Mouse (Mus musculus): ENCODE data around the gene Sesn1. TPM values are rescaled to one million over a fixed set of nuclear protein-coding genes. Genes with fewer than 3 reads are reported as not detected.
A peak's percentile ranks its signal among the peaks of the same experiment; 100 is the strongest.
"Not testable (repeated sequence)": the region's sequence is repeated elsewhere in the genome, so short reads cannot be mapped to it uniquely, and the experiment has no call there.

Sesn1 gene
- total RNA-seq, 4 experiments from 2014 or later: 12.7 to 32.8 (median 20.0) TPM

DNA sequence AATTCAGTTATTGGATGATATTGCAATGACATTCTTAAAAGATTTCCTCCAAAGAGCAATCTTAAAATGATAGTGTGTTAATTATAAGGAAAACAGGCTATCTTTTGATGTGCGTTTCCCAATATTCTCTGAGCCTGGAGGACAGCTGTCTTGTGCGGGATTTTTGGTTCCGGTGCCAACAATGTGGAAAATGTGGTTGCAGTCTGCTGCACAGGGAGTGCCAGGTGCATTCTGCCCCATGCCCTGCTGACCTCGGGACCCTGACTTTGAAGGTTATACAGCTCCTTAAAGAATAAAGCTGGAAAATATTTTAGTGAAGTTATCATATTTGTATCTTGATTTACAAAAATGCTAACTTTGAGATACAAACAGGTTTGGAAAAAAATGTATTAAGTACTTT, 98.2 kb downstream of the Sesn1 start:
- DNase-seq (ENCODE audit: low spot score in 2 of 2): no peak

DNA sequence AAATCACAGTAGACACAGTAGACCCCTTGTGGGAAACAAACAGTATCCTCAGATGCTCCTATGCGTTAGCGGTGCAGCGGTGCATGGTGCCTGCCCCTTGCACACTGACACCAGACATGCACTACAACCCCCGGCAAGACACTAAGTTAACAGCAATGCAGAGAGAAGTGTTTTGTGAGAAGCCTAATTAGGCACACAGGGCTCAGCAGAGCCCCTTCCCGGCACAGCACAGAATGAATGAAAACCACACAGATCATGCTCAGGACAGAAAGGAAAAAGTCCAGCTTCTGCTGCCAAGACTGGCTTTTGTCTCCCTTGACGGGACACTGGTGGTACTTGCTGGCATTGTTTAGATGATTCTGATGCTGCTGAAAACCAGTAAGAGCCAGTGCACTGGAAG, 99.2 kb downstream of the Sesn1 start:
- no peak for DNase-seq (ENCODE audit: low spot score in 2 of 2)

DNA sequence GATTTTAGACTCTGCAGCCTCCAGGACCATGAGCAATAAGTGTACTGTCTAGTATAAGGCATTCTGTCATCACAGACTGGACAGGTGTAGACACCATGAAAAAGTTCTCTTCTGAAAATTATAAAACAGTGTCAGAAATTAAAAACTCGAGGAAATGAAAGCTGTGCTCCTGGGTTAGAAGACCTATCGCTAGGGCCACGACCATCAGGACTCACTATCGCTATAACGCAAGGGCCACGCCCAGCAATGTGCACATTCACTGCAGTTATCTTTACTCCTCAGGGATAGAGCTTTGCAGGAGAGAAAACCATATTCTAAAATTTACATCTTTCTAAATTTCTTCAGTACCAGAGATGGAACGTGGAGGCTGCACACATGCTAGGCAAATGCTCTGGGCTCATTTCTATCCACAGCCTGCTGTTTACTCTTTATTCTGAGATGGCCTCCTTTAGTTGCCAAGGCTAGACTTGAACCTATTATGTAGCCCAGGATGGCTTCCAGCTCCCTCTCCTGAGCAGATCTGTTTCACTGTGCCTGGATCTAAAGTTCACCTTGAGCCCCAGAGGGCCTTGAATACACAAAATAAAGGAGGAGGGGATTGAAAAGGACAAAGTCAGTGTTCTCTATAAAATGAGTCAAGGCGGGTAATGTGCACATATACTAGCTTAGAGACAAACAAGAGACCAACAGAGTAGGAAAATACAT, 102.7 kb downstream of the Sesn1 start:
- no peak for DNase-seq (ENCODE audit: low spot score in 2 of 2)

DNA sequence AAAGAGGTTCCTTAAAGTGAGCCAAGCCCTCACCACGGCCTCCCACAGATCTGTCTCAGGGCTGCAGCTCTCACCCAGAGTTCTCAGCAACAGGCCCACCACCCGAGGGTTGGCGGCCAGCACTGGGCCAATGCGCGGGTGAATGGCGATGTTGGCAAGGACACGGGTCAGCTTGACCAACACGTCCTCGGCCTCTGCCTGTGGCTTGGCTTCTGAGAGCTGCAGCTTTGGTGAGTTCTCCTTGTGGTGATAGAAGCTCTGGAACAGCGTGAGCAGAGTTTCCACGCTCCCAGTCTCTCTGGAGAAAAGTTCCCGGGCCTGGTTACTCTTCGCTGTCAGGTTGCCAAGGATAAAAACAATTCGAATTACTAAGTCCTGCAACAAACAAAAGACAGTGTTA, 117.0 kb downstream of the Sesn1 start:
- no peak for DNase-seq (ENCODE audit: low spot score in 2 of 2)

- DNase-seq (ENCODE audit: low spot score in 2 of 2): no peak
Observed at GRCm38 (mm10) chr10:41930966-41931365, 121.2 kb downstream of the Sesn1 start.

GRCm38 (mm10) chr10:41931962-41932361, 122.2 kb downstream of the Sesn1 start:
- no peak for DNase-seq (ENCODE audit: low spot score in 2 of 2)

- DNase-seq (ENCODE audit: low spot score in 2 of 2): no peak
Observed at GRCm38 (mm10) chr10:41932943-41933342, 123.2 kb downstream of the Sesn1 start.

GRCm38 (mm10) chr10:41933536-41933935, 123.8 kb downstream of the Sesn1 start:
- DNase-seq (ENCODE audit: low spot score in 2 of 2): peak; percentile 39 to 44

DNA sequence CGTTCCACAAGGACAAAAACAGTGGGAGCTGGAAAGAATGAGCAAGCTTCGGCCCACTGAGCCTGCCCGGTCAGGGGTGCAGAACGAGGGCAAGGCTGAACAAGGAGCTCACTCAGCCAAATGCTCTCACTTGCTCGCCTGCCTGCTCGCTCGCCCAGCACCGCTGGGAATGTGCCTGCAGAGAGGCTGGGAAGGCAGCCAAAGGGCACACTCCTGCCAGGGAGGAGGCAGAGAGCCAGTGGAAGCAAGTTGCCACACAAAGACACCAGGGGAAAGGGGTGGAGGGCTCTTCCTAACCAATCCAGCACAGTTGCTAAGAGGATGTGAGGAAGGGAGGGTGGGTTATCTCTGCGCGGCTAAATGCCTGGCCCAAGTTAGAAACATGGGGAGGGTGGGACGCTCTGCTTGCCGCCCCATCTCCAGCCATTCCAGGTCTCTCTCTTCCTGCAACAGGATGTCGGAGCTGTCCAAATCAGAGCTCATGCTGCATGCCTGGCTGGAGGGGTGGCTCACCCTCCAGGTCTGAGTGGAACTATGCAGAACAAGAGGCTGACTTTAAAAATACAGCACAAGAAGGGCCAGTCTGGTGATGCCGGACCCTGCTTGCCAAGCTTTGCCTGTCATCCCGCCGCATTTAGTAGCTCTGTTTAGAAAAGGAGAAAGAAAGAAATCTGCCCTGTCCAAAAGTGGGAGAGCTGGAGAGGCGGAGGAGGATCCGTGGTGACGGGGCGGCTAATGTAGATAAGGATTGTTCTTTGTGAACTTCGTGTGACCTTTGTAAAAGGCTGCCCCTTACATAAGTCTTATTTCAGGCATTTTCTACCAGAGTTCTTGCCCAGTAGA, 125.1 kb downstream of the Sesn1 start:
- peak; percentile 73 to 87 for DNase-seq (ENCODE audit: low spot score in 2 of 2)

GRCm38 (mm10) chr10:41935476-41935829, 125.7 kb downstream of the Sesn1 start:
- no peak for DNase-seq (ENCODE audit: low spot score in 2 of 2)

DNA sequence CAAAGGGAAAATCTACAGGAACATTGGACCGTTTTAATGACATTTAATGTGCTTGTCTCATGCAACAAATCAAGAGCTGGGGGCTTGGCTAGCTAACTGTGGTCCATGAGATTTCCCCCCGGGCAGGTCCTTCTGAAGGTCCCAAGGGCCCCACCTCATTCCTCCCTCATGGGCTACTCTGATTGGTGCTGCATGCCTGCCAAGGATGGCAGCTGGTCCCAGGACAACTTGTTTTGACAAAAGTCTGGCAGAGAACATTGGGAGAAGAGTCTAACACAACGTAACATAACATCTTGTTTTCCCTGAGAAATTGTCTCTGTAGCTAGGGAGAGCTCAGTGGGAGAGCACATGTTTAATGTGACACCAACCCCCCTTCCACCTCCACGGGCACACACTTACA, 126.4 kb downstream of the Sesn1 start:
- no peak for DNase-seq (ENCODE audit: low spot score in 2 of 2)

- no peak for DNase-seq (ENCODE audit: low spot score in 2 of 2)
Observed at GRCm38 (mm10) chr10:41937176-41937575, 127.4 kb downstream of the Sesn1 start.

GRCm38 (mm10) chr10:41939090-41939489, 129.4 kb downstream of the Sesn1 start:
- DNase-seq (ENCODE audit: low spot score in 2 of 2): no peak

GRCm38 (mm10) chr10:41952354-41952753, 142.6 kb downstream of the Sesn1 start:
- DNase-seq (ENCODE audit: low spot score in 2 of 2): not testable (repeated sequence)

GRCm38 (mm10) chr10:41952850-41953527, 143.3 kb downstream of the Sesn1 start:
- no peak for DNase-seq (ENCODE audit: low spot score in 2 of 2)

- DNase-seq (ENCODE audit: low spot score in 2 of 2): no peak
Observed at GRCm38 (mm10) chr10:41953528-41953864, 143.8 kb downstream of the Sesn1 start.

GRCm38 (mm10) chr10:41957421-41958225, 147.9 kb downstream of the Sesn1 start:
- no peak for DNase-seq (ENCODE audit: low spot score in 2 of 2)

All from gastrocnemius, adult 8-10 months (tissue).